Mouse (Mus musculus) heart, embryonic 11.5 days (tissue): ENCODE data around the gene Elf1. TPM values are rescaled to one million over a fixed set of nuclear protein-coding genes. Genes with fewer than 3 reads are reported as not detected.
"Not testable (repeated sequence)": the region's sequence is repeated elsewhere in the genome, so short reads cannot be mapped to it uniquely, and the experiment has no call there.

ENCODE experiments used
- ATAC-seq: fragments of 200-750 bp; cut with Nextera tagmentation; replicated peaks from 2 replicates; pipeline ENCODE4 v1.8.0; 2017; ENCODE audit warnings: moderate library complexity; ENCODE audit not compliant: insufficient number of reproducible peaks, low FRiP score, low TSS enrichment
- H3K27ac ChIP-seq: fragments of 300-500 bp; sonication (generic); 2 replicates; pipeline ENCODE4 v1.5.1; 2014; ENCODE audit warnings: mild to moderate bottlenecking, low read depth, low read length
- H3K27me3 ChIP-seq: fragments of 300-500 bp; sonication (generic); 2 replicates; pipeline ENCODE4 v1.6.1; 2014; ENCODE audit warnings: mild to moderate bottlenecking, low read length, mixed read lengths; ENCODE audit not compliant: control insufficient read depth, insufficient read depth
- H3K36me3 ChIP-seq: fragments of 300-500 bp; sonication (generic); 2 replicates; pipeline ENCODE4 v1.6.1; 2014; ENCODE audit warnings: mild to moderate bottlenecking, low read length, moderate library complexity, mixed read lengths; ENCODE audit not compliant: control insufficient read depth, insufficient read depth
- H3K4me1 ChIP-seq: fragments of 300-500 bp; sonication (generic); 2 replicates; pipeline ENCODE4 v1.6.1; 2014; ENCODE audit warnings: low read length; ENCODE audit not compliant: control insufficient read depth, insufficient read depth
- H3K4me2 ChIP-seq: fragments of 300-500 bp; sonication (generic); 2 replicates; pipeline ENCODE4 v1.6.1; 2014; ENCODE audit warnings: mild to moderate bottlenecking, moderate library complexity
- H3K4me3 ChIP-seq: fragments of 300-500 bp; sonication (generic); 2 replicates; pipeline ENCODE4 v1.5.1; 2014; ENCODE audit warnings: low read depth, low read length
- H3K9ac ChIP-seq: fragments of 300-500 bp; sonication (generic); 2 replicates; pipeline ENCODE4 v1.6.1; 2014; ENCODE audit warnings: mild to moderate bottlenecking, low read depth, low read length, moderate library complexity
- H3K9me3 ChIP-seq: fragments of 300-500 bp; sonication (generic); replicated peaks from 2 replicates; pipeline ENCODE4 v1.6.1; 2016; ENCODE audit warnings: low read length; ENCODE audit not compliant: control insufficient read depth
- WGBS: fragments of 180-500 bp; shearing (Covaris S2); extraction: QIAGEN DNeasy Blood & Tissue Kit; methylation state at CpG from one replicate; pipeline ENCODE4 v1.1.7; 2014; ENCODE audit not compliant: insufficient replicate concordance; 5-methylcytosine and 5-hydroxymethylcytosine counted together
- polyA plus RNA-seq: library from polyadenylated mRNA; unstranded; fragments of >200 nt; fragmentation: Nextera tagmentation; extraction: Ambion mirVana; gene quantifications from 2 replicates; pipeline ENCODE4 v1.2.1, GENCODE M21; 2014

Elf1 gene
- polyA plus RNA-seq, result 8.3 and 8.6 TPM in 2 replicates

DNA sequence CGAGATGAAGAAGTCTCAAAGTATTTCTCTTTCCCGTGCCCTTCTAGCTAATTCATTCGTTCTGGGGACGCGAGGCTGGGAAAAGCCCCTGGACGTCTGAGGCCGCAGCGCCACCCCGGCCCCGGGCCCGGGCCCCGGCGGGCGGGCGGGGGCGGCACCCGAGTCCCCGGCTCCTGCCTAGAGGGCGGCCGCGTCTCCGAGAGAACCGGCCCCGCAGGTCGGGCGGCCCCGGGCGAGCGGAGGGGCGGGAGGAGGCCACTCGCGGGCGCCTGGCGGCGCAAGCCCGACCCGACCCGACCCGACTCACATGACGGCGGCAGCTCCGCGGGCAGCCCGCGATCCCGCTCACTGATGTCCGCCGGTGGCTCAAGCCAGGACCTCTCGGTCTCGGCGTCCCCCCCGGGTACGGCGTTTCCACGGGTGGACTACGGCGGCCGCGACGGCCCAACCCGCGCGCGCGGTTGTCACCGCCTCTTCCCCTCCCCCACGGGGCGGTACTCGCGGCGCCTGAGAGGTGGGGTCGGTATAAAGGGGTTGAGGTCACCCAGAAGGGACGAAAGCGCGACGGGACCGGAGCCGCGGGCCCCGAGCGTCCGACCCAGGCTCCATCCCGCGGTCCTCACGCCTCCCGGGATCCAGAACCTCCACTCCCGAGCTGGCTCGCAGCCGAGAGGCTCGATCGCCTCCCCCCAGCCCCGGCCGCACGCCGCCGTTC is at the start of gene Elf1:
Gene Elf1, plus strand, starts transcription at position 571 of the 715 bp plus-strand sequence.
- WGBS, result under 1% methylated on average over 81 of the region's 96 CpGs
- Histone ChIP-seq H3K9ac (peak within 1 kb of the TSS; percentile 99), H3K4me2 (peak within 1 kb of the TSS; percentile 81), H3K4me3 (peak within 1 kb of the TSS; percentile 96), H3K36me3 (peaks cover 4% of the 10 kb centered on the region), H3K27me3 (no peaks in the 10 kb centered on the region), H3K27ac (peak within 1 kb of the TSS; percentile 100), H3K4me1 (peaks cover 22% of the 10 kb centered on the region), H3K9me3 (no peaks in the 10 kb centered on the region)
- ATAC-seq, result peak; percentile 80

DNA sequence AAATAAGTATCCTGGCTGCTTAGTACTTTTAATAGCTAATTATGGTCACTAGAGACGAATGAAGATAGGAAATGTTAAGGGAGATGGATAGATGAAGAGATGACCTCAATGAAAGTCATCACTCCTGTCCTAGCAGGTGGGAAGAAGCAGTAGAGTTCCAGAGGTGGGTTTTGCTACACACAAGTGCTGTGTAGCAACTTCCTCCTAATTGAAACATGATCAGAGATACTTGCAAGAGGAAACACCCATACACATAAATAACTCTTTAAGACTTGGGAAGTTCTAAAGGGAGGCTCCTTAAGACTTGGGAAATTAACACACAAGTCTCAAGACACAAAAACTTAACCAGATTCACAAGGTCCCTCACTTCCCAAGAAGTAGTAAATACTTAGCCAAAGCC is 46.9 kb upstream of the Elf1 start:
- no peak for ATAC-seq
- H3K36me3 ChIP-seq, result no peaks in the 10 kb centered on the region
- H3K9me3 ChIP-seq, result no peaks in the 10 kb centered on the region
- WGBS, result 60% methylated on average over 1 of the region's 1 CpGs
- no peak overlapping the region for H3K4me2 ChIP-seq
- H3K9ac ChIP-seq, result no peak overlapping the region
- H3K4me1 ChIP-seq, result no peaks in the 10 kb centered on the region
- H3K27ac ChIP-seq, result no peak overlapping the region
- H3K4me3 ChIP-seq, result no peak overlapping the region
- no peaks in the 10 kb centered on the region for H3K27me3 ChIP-seq

DNA sequence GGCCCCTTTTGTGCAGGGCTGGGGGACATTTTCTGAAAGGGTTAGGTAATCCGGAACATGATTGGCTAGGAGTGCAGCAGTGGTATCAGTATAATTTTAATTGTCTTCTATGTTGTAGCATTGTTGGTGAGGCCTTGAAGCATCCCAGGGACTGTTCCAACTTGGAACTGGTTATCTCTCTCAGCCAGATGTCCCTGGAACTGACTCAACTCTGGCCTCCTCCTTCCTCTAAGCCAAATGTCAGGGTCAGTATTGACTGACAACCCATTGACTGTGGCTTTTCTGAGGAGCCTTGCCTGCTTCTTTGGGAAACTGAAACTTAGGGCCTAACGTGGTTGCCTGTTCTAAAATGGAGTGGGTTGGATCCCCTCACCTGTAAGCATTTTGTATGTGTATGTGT is 40.3 kb upstream of the Elf1 start:
- H3K27me3 ChIP-seq, result no peaks in the 10 kb centered on the region
- H3K4me1 ChIP-seq, result no peaks in the 10 kb centered on the region
- H3K9ac ChIP-seq, result no peak overlapping the region
- H3K9me3 ChIP-seq, result no peaks in the 10 kb centered on the region
- ATAC-seq, result no peak
- WGBS, result 78% methylated on average over 2 of the region's 2 CpGs
- no peaks in the 10 kb centered on the region for H3K36me3 ChIP-seq
- H3K4me3 ChIP-seq, result no peak overlapping the region
- H3K4me2 ChIP-seq, result no peak overlapping the region
- no peak overlapping the region for H3K27ac ChIP-seq

DNA sequence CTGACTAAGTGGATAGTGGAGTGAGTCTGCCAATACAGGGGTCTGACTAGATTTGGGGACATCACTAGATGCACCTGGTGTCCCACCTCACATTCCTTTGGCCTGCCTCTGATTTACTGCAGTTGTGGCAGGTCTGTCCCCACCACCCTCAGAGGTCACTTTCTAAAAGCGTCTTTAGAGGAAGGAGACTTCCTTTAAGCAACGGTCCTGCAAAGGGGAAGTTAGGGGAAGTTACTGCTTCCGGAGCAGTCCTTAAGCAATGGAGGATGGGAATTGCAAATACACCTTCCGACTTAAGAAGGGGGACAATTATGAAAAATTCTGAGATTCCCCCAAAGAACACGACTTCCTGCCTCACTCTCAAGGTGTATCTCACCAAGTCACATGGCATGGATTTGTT is 39.6 kb upstream of the Elf1 start:
- Histone ChIP-seq H3K36me3 (no peaks in the 10 kb centered on the region), H3K4me2 (no peak overlapping the region), H3K4me3 (no peak overlapping the region), H3K9ac (no peak overlapping the region), H3K27me3 (no peaks in the 10 kb centered on the region), H3K27ac (no peak overlapping the region), H3K4me1 (no peaks in the 10 kb centered on the region), H3K9me3 (no peaks in the 10 kb centered on the region)
- 76% methylated on average over 5 of the region's 5 CpGs for WGBS
- no peak for ATAC-seq

DNA sequence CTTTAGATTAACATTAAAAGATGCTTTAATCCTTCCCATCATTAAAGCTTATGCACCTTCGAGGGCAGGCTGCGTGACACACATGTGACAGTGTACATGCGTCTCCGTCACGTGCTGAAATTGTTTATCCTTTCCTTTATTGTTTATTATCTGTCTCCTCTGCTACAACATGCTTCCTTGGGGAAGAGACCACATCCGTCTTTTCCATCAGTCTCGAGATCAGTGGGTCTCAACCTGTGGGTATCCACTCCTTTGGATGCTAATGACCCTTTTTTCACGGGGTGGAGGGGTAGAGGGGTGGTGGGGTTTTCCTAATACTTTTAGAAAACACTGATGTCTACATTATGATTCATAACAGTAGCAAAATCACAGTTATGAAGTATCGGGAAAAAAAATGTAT is 36.4 kb upstream of the Elf1 start:
- WGBS, result 86% methylated on average over 9 of the region's 9 CpGs

DNA sequence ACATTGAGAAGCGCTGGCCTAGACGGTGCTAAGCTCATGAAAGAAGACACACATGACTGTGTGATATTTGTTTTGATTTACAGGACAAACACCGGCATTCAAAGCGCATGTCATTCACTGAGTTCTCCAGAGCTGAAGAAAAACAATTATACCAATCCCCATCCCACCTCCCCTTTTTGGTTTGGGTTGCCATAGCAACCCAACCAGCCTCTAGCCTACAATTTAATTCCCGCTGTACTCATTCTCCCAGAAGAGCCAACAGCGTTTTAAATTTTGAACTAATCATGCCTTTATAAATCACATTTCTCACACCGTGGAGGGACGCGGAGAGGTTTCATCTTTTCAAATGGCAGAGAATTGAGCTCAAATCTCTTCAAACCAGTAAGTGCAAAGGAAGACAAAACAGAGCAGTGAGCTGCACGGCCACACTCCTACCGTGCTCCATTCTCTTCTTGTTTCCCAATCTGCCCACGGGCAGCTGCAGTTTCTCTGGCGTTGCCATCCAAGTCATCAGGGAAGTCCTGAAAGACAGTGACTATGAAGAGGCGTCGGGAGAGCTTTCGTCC is 35.9 kb upstream of the Elf1 start:
- no peaks in the 10 kb centered on the region for H3K4me1 ChIP-seq
- no peaks in the 10 kb centered on the region for H3K9me3 ChIP-seq
- ATAC-seq, result no peak
- WGBS, result 74% methylated on average over 16 of the region's 16 CpGs
- no peaks in the 10 kb centered on the region for H3K36me3 ChIP-seq
- H3K27ac ChIP-seq, result no peak overlapping the region
- H3K27me3 ChIP-seq, result no peaks in the 10 kb centered on the region
- H3K9ac ChIP-seq, result no peak overlapping the region
- no peak overlapping the region for H3K4me3 ChIP-seq
- H3K4me2 ChIP-seq, result no peak overlapping the region

More for the DNA sequence above, 36.4 kb upstream of the Elf1 start:
- H3K27me3 ChIP-seq, result no peaks in the 10 kb centered on the region
- ATAC-seq, result no peak
- H3K9me3 ChIP-seq, result no peaks in the 10 kb centered on the region
- H3K4me1 ChIP-seq, result no peaks in the 10 kb centered on the region
- no peak overlapping the region for H3K27ac ChIP-seq
- H3K4me3 ChIP-seq, result no peak overlapping the region
- no peak overlapping the region for H3K9ac ChIP-seq
- no peak overlapping the region for H3K4me2 ChIP-seq
- no peaks in the 10 kb centered on the region for H3K36me3 ChIP-seq

DNA sequence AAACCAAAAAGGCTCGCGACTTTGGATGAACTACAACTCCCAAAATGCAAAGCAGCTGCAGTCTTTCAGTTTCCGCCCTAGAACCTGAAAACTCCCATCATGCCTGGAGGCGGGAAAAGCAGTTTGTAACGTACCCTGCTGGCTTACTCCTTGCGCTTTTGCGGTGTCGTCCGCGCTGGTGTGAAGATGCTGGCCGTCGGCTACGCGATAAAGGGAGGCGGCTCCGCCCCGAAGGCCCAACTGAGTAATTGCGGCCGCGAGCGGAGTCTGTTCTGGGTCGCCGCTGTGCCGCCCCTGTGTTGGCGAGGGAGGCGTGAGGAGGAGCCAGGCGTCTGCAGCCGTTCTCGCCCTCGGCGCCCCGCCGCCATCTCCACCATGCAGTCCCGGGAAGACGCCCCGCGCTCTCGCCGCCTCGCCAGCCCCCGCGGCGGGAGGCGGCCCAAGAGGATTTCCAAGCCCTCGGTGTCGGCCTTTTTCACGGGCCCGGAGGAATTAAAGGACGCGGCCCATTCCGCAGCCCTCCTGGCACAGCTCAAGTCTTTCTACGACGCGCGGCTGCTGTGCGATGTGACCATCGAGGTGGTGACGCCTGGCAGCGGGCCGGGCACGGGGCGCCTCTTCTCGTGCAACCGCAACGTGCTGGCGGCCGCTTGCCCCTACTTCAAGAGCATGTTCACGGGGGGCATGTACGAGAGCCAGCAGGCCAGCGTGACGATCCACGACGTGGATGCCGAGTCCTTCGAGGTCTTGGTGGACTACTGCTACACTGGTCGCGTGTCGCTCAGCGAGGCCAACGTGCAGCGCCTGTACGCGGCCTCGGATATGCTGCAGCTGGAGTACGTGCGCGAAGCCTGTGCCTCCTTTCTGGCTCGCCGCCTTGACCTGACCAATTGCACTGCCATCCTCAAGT is 29.1 kb upstream of the Elf1 start, which contains the start of gene Kbtbd6:
Gene Kbtbd6, plus strand, starts transcription at position 155 of the 910 bp plus-strand sequence.
- H3K36me3 ChIP-seq, H3K9me3 ChIP-seq, H3K27me3 ChIP-seq, H3K4me1 ChIP-seq: not testable (repeated sequence)
- WGBS, result 10% methylated on average over 39 of the region's 89 CpGs
- Histone ChIP-seq H3K27ac (0 out of 2 replicates have a peak within 1 kb of the TSS, but pooled peaks have one; percentile 11), H3K4me3 (peak within 1 kb of the TSS; percentile 45), H3K4me2 (peak within 1 kb of the TSS; percentile 58), H3K9ac (peak within 1 kb of the TSS; percentile 56; the same call in 1 of the 2 replicates)
- peak; percentile 81 for ATAC-seq

DNA sequence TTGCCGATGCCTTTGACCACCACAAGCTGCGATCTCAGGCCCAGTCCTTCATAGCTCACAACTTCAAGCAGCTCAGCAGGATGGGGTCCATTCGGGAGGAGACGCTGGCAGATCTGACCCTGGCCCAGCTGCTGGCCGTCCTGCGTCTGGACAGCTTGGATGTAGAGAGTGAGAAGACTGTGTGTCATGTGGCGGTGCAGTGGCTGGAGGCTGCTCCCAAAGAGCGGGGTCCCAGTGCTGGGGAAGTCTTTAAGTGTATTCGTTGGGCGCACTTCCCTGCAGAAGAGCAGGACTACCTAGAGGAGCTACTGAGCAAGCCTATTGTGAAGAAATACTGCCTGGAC is 28.4 kb upstream of the Elf1 start:
- H3K4me3 ChIP-seq, H3K9ac ChIP-seq, ATAC-seq, H3K4me2 ChIP-seq, H3K4me1 ChIP-seq, H3K27ac ChIP-seq, H3K27me3 ChIP-seq, H3K36me3 ChIP-seq, H3K9me3 ChIP-seq: not testable (repeated sequence)
- WGBS, result 89% methylated on average over 6 of the region's 10 CpGs
